Mouse (Mus musculus): ENCODE results near the gene Galnt17. TPM values are rescaled to one million over a fixed set of nuclear protein-coding genes. Genes with fewer than 3 reads are reported as not detected.

The Galnt17 gene
- polyA plus RNA-seq (2015; fragmentation: Nextera tagmentation; extraction: Ambion mirVana) = 0.20 and 0.34 TPM in 2 replicates

GRCm38 (mm10) chr5:131308397-131308796 is at the start of gene Galnt17:
TSS of gene Galnt17 (minus strand) at chr5:131308497.

Measured in spleen, postnatal 0 days (tissue).